Mouse (Mus musculus) olfactory bulb, adult 2 months (tissue): ENCODE results near the gene Cap1.

Experiments
- CTCF ChIP-seq: fragments of 200-500 bp; IDR thresholded peaks from 2 replicates; pipeline ENCODE4 v1.5.1; 2012; ENCODE audit warnings: low read depth, mild to moderate bottlenecking, low read length, moderate library complexity; ENCODE audit not compliant: insufficient read depth
- POLR2A ChIP-seq: fragments of 200-500 bp; IDR thresholded peaks from 2 replicates; pipeline ENCODE4 v1.6.1; 2012; ENCODE audit warnings: mild to moderate bottlenecking, low read depth, low read length, moderate library complexity; ENCODE audit not compliant: insufficient read depth

DNA sequence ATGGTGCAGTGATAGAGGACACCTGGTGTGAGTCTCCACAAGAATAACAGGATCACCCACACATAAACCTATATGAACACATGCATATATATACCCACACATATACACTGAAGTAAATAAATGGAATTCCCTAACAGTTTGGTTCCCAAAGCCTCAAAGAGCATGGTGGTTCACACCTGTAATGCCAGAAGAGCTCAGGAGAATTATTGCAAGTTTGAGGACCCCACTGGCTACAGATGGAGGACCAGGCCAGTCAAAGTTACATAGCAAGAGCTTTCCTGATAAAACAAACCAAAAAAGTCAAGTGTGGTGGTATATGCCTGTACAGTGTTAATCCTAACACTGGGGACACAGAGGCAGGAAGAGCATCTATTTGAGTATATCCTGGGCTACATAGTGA, 34.3 kb downstream of the Cap1 start:
- TF ChIP-seq CTCF = no peak
- TF ChIP-seq POLR2A = no peak
